Mouse (Mus musculus): ENCODE results near the gene Fbxo44.

DNA sequence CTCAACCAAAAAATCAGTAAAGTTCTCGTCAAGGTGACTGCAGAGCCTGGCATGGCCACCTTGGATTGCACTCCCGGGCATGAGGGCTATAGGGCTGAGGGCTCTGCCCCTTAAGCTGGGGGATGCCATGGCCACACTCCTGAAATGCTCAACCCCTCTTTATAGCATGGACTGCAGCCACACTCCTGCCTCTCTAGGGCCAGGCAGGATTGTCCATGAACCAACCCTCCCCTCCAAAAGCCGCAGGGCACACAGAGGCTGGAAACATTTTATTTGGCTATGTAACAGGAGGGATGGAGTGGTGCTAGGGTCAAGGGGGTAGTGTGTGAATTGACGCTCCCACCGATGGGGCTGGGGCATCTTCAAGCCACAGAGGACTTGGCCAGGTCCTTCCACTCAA, 7.7 kb downstream of the Fbxo44 start:
- TF ChIP-seq CTCF (IDR thresholded peaks at IDR 0.05; ENCODE audit: control insufficient read depth, insufficient read depth, low read length) (no peak), POLR2A (IDR thresholded peaks at IDR 0.05; ENCODE audit: borderline replicate concordance, control insufficient read depth, low read depth, low read length) (no peak)

Measured in bone marrow, adult 2 months (tissue).